Mouse (Mus musculus): ENCODE measurements around the gene Spata17.
"Not testable (repeated sequence)": the region's sequence is repeated elsewhere in the genome, so short reads cannot be mapped to it uniquely, and the experiment has no call there.

Spata17 gene

DNA sequence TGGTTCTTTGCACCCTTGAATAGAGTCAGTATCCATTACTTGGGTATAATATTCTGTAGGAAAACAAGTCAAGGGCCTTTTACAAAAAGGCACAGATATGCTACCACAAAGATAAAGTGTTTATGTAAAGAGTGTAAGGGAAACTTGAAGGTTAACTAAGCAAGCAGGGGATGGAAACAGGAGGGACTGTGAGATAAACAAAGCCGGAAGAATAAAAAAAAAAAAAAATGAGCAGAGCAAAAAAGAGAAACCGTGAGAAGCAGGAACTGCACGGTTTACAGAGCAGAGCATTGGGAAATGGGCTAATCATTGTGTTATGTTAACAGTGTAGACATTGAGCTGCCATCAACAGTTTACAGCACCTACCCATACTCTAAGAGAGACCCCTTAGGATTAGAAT lies 44.9 kb downstream of the Spata17 start:
- DNase-seq, result no peak

DNA sequence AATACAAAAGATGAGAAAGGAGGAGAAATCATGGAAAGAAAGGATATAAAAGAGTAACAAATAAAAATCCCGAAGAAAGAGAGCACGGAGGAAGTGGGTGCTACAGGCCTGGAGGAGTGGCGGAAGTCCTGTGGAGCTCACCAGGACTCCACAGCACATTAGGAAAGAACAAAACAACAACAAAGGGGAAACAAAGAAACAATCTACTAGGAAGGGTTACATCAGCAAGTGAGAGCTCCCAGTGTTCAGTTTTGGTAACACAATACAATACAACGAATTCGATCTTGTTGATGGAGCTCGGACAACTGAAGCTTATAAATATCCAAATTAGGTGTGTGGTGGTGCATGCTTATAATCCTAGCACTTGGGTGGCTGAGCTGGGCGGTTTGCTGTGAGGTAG lies 45.6 kb downstream of the Spata17 start:
- no peak for DNase-seq

GRCm38 (mm10) chr1:187163571-187163970 lies 51.7 kb downstream of the Spata17 start:
- no peak for DNase-seq

DNA sequence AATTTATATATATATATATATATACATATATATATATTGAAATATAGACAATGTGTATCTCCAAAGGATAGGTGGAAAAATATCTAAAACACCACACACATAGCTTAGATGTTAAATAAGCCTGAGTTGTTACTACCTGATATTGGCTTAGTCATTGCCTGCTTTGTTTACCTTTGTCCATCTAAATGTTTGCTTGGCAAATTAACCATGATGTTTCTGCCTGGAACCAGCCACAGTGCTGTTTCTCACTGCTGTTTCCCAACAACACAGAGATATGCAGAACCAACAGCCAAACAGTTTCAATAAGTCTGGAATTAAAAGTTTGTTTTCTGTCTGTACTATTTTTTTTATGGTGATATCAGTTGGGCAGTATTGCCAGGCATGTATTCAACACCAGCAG lies 59.6 kb downstream of the Spata17 start:
- no peak for DNase-seq

DNA sequence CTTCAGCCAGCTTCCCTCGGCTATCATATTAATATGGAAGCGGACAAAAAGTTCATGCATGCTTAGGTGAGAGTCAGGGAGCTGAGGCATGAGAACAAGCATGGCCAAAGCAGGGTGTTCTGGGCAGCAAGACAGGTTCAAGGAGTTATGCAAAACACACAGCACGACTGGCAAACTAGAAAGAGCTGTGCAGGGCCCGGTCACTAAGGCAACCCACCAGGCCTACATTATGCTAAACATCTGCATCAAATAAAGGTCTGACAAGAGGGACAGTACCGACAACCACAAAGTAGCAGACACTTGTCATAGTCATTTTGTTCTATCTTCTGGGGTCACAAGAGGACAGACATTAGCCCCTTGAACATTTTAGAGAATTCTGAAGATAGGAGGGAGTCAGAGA lies 61.6 kb downstream of the Spata17 start:
- DNase-seq, result no peak

DNA sequence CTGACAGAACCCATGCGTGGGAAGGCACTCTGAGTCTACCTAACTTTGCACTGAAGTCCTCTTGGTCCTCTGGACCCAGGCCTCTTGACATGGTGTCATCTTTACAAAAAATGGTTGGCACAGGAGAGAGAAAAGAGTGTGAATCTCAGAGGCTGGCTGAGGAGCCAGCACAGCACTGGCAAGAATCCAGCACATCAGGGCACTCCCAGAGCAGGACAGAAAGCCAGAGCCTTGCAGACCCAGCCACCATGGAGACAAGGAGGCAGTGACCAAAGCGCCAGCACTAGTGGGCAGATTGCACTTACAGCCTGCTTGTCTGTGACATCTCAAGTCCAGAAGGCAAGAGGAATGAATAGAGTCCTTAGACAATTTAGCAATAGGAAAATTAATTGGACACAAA lies 62.7 kb downstream of the Spata17 start:
- no peak for DNase-seq

GRCm38 (mm10) chr1:187142984-187143383 lies 72.3 kb downstream of the Spata17 start:
- DNase-seq, result no peak

DNA sequence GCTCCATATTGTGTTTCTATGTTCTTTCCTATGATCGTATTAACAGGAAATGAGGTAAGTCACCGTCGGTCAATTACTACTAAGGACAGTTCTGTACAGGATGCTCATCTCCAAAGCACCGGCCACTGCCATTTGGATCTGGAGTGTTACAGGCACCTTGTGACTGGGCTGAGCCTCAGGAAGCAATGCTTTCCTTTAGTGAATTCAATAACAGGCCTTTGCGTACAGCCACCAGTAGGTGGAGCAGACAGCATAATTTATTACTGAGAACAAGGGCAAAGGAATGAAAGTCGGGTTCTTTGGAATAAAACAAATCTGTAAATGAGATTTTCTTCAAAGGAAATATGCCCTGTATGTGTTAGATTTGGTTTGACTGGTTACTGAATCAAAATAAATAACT lies 77.8 kb downstream of the Spata17 start:
- DNase-seq, result peak; percentile 65 to 70

DNA sequence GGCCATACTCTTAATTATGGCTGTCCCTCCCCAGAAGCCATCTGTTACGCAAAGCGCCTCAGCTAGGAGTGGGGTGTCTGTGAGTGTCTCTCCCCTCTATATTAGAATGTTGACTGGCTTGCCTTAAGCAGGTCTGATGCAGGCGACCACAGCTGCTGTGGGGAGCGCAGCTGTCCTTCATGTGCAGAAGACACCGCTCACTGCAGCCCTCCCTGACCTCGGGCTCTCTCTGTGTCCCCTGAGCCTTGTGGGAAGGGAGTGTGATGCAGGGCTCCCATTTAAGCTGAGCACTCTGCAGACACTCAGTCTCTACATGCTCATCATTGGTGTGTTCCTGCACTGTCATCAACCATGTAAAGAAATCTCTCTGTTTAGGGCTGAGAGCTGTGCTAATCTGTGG lies 79.4 kb downstream of the Spata17 start:
- DNase-seq, result no peak

DNA sequence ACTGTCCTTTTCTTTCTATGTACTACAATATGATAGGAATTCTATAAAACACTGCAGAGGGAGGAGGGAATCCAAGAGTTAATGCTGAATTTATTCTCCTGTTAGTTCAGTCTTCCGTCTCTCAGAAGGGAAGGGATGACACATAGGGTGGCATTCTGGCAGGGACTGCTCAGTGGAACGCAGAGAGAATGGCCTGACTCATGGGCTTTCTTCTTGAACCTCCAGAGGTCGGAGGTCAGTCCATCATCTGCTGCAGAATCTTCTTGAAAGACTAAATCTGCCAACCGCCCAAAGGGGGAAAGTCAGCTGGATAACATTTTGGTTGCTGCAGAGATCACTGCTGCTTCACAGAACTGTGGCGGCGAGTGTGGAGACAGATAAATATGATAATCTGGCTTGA lies 81.4 kb downstream of the Spata17 start:
- DNase-seq, result no peak

DNA sequence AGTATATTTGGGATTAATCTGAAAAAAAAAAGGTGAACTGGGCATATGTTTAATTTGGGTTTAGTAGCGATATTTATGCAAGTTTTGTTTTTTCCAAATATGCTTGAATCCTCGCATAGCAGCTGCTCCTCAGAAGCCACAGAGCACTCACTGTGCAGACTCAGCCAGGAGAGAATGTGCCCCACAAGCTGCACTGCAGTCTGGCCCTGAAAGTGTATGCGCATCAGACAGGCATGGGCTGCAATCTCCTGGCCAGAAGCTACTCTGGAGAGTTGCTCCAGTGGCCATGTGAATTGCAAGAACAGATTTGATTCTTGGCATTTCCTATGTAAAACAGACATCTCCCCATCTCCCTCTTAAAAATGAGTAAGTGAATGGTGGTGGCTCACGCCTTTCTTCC lies 82.9 kb downstream of the Spata17 start:
- DNase-seq, result no peak

DNA sequence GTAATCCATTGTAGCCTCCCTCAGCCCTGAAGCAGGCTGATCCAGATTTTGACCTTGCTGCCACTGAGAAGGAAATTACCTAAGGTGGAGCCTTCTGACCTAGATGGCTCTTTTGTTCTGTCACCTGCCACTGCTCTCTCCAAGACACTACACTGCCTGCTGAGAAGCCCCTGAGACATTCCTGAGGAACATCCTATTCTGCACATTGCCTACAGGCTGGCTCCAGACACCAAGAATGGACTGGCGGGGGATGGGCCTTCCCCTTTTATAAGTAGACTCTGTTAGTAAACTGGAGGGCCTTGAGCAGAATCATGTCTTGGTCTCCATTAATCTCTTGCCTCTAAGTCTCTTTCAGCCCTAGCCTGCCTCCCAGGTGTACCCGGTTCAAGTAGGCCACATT lies 87.7 kb downstream of the Spata17 start:
- DNase-seq, result not testable (repeated sequence)

GRCm38 (mm10) chr1:187125733-187126132 lies 89.5 kb downstream of the Spata17 start:
- no peak for DNase-seq

GRCm38 (mm10) chr1:187124967-187125366 lies 90.3 kb downstream of the Spata17 start:
- no peak for DNase-seq

GRCm38 (mm10) chr1:187119300-187119699 lies 96.0 kb downstream of the Spata17 start:
- DNase-seq, result no peak

DNA sequence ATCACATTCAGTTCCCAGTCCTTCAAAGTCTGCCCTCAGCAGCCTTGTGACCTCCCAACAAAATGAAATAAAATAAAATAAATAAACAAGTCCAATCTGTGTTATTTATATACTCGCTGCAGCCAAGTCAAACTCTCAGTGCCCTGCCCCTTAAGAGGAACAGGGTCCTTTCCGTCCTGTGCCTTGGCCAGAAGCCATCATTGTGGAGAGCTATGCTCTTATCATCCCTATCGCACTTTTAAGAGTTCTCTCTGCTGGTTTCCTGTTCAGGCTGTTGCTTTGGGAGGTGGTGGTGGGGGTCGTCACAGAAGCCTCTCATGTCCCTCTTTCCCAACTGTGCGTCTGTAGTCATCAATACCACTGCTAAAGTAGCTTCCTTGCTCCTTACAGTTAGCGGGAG lies 97.2 kb downstream of the Spata17 start:
- DNase-seq, result no peak

DNA sequence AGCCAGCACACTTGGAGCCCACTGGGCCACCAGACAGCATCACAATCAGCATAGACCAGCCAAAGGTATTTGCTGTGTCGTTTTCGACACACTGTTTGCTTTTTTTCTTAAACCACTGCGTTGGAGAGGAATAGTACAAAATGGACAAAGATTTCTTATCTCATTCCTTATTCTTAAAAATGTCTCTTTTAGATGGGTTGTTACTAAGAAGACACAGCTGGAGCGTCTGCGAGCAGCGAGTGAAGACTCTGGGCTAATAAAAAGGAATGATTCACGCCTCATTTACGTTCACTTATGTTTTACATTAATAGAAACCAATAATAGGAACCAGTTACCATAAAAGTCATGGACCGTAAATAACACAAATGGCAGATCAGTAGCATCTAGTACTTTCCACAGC lies 101.5 kb downstream of the Spata17 start:
- DNase-seq, result no peak

DNA sequence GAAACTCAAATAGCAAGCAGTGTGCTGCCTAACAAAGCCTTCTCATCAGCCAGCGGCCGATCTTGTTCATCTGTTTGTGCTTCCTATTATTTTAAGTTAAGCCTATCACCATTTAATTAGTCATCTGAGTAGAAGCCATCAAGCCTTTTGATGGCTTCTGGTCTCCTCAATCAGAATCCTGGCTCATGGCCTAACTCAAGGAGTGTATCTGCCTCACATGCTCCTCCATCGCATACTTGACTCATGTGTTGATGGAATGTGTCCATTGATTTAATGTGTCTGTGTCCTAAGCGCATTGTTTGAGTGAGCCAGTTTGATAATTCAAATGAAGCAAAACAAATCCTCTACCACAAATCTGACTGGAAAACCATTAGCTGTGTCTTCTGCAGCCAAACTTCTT lies 113.1 kb downstream of the Spata17 start:
- DNase-seq, result no peak

GRCm38 (mm10) chr1:187101202-187101601 lies 114.1 kb downstream of the Spata17 start:
- peak in 1 of 2 experiments; percentile 5 for DNase-seq

DNA sequence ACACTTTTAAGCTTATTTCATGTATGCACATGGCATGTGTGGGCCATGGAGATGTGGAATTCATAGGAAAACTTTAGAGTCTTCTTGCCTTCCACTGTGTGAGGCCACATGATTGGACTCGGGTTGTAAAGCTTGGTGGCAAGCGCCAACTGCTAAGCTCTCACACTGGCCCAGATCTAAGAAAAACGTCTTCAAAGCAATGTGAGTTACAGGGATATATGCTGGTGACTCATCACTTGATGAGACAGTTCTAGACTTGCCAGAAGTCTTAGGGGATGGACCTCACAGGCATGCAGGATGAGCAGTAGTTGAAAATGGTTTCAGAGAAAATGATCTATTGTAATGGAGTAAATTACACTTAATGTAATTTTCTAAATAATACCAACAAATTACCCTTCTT lies 114.6 kb downstream of the Spata17 start:
- no peak for DNase-seq

DNA sequence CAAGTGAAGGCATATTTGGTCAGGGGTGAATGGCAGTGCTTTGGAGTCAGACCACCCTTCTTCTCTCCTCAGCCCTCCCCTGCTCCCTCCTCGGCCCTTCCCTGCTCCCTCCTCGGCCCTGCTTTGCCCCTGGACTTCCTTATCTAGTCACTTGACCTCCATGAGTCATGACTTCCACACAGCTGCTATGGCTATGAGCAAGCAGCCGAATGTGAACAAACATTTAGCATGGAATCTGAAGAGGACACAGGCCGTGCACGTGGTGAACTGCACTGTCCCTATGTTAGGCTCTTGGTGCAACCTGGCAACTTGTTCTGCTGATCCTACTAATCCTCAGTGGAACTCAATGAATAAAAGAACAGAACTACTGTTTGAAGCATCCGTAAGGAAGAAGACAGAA lies 117.0 kb downstream of the Spata17 start:
- no peak for DNase-seq

- DNase-seq, result no peak
Observed at GRCm38 (mm10) chr1:187092546-187092945, 122.7 kb downstream of the Spata17 start.

DNA sequence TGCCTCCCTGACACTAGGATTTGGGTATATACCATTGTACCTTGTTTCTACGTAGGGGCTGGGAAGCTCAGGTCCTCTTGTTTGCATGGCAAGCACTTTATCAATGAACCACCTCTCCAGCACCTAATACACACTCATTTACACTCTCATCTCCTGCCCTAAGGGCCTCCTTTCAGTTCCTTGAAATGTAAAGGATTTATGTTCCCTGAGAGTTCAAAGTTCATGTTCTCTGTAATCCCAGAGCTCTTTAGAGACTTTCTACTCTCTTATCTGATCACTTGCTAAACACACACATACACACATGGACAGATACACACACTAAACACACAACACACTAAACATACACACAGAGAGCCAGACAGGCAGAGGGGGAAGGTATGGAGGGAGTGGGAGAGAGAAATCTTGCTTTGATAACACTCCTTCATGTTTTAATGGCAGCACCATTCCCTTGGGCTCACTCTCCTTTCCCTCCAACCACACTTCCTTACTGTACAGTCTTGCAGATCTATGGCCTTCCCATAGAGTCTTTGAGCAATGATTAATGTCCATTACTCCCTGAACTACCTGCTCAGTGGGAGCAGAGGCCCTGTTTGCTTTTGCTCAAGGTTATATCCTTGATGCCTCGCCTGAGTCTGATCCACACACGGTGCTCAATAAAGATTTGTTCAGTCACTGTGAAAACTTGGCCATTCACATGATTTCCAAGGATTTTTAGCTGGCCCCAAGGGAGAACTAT lies 126.4 kb downstream of the Spata17 start:
- DNase-seq, result no peak

- no peak for DNase-seq
Observed at GRCm38 (mm10) chr1:187086027-187086426, 129.2 kb downstream of the Spata17 start.

DNA sequence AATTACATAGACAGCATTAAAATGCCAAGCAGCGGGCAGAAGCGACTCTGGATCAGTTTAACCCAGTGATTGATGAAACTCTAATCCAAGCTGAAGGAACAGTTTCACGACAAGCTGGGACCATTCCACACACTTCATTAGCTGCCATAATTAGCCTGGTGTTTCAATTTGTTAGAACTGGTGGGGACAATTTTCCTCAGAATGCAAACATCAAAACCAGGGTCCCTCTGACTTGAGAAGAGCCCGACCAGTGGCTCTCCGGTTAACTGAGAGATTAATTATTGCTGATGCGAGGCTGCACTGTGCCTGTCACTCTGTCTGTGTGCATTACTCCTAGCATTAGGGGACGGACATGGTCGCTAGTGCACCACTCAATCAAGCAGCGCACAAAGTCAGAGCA lies 137.9 kb downstream of the Spata17 start:
- DNase-seq, result no peak

DNA sequence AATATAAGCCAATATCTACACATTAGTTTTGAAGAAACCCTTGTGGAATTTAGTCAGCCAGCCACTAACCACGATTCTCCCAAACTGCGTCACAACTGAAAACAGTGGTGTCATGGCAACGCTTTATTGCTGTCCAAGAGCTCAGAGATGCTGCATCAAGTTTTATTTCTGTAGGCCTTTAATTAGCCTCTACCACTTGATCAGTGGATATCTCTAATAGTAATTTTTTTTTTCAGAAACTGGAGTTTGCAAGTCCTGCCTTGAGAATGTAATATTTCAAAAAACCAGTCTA lies 138.3 kb downstream of the Spata17 start:
- no peak for DNase-seq

Data from kidney, postnatal 4 days (tissue).